Mouse (Mus musculus) embryonic facial prominence, embryonic 14.5 days (tissue): ENCODE results near the gene Mtor. TPM values are rescaled to one million over a fixed set of nuclear protein-coding genes. Genes with fewer than 3 reads are reported as not detected.

Experiments used
- ATAC-seq: fragments of 200-750 bp; cut with Nextera tagmentation; 2 replicates; pipeline ENCODE4 v1.8.0; 2017; ENCODE audit warnings: low read depth, moderate number of reproducible peaks, moderate TSS enrichment
- DNase-seq: peaks from one replicate; pipeline ENCODE4 v3.0.0-alpha.2; 2015; ENCODE audit warnings: low spot score
- H3K27ac ChIP-seq: fragments of 300-500 bp; sonication (generic); replicated peaks from 2 replicates; pipeline ENCODE4 v1.5.1; 2014; ENCODE audit warnings: low read depth, mild to moderate bottlenecking, low read length, moderate library complexity
- H3K27me3 ChIP-seq: fragments of 300-500 bp; sonication (generic); replicated peaks from 2 replicates; pipeline ENCODE4 v1.6.1; 2014; ENCODE audit warnings: low read length; ENCODE audit not compliant: control insufficient read depth, insufficient read depth
- H3K36me3 ChIP-seq: fragments of 300-500 bp; sonication (generic); 2 replicates; pipeline ENCODE4 v1.6.1; 2014; ENCODE audit warnings: low read length, mixed read lengths; ENCODE audit not compliant: control insufficient read depth, insufficient read depth
- H3K4me1 ChIP-seq: fragments of 300-500 bp; sonication (generic); 2 replicates; pipeline ENCODE4 v1.6.1; 2014; ENCODE audit warnings: antibody characterized with exemption, low read length; ENCODE audit not compliant: control insufficient read depth, insufficient read depth
- H3K4me2 ChIP-seq: fragments of 300-500 bp; sonication (generic); 2 replicates; pipeline ENCODE4 v1.6.1; 2014; ENCODE audit warnings: low read depth, mild to moderate bottlenecking, low read length, moderate library complexity, mixed read lengths
- H3K4me3 ChIP-seq: fragments of 300-500 bp; sonication (generic); 2 replicates; pipeline ENCODE4 v1.5.1; 2014; ENCODE audit warnings: low read depth, mild to moderate bottlenecking, low read length
- H3K9ac ChIP-seq: fragments of 300-500 bp; sonication (generic); 2 replicates; pipeline ENCODE4 v1.6.1; 2014; ENCODE audit warnings: low read depth, mild to moderate bottlenecking, low read length, moderate library complexity, mixed read lengths
- H3K9me3 ChIP-seq: fragments of 300-500 bp; sonication (generic); 2 replicates; pipeline ENCODE4 v1.6.1; 2016; ENCODE audit warnings: low read length; ENCODE audit not compliant: control insufficient read depth
- WGBS: fragments of 180-500 bp; shearing (Covaris S2); extraction: QIAGEN DNeasy Blood & Tissue Kit; methylation state at CpG from one replicate; pipeline ENCODE4 v1.1.7; 2014; 5-methylcytosine and 5-hydroxymethylcytosine counted together
- polyA plus RNA-seq: library from polyadenylated mRNA; unstranded; fragments of >200 nt; fragmentation: Nextera tagmentation; extraction: Ambion mirVana; gene quantifications from 2 replicates; pipeline ENCODE4 v1.2.1, GENCODE M21; 2014

The Mtor gene
- polyA plus RNA-seq, 1 experiment from 2014 or later, result 16.3 TPM

GRCm38 (mm10) chr4:148433813-148434212 is 14.6 kb upstream of the Mtor start:
- Histone ChIP-seq H3K27me3 (no peaks in the 10 kb centered on the region), H3K4me2 (no peak overlapping the region), H3K4me3 (no peak overlapping the region), H3K27ac (no peak overlapping the region), H3K9ac (no peak overlapping the region), H3K9me3 (no peaks in the 10 kb centered on the region), H3K36me3 (0 out of 2 replicates have a peak, but pooled peaks cover 7% of the 10 kb centered on the region), H3K4me1 (no peaks in the 10 kb centered on the region)
- DNase-seq, result no peak
- WGBS, result 87% methylated on average over 5 of the region's 5 CpGs
- no peak for ATAC-seq

GRCm38 (mm10) chr4:148434554-148434953 is 13.9 kb upstream of the Mtor start:
- Histone ChIP-seq H3K27ac (no peak overlapping the region), H3K4me2 (no peak overlapping the region), H3K4me3 (no peak overlapping the region), H3K36me3 (0 out of 2 replicates have a peak, but pooled peaks cover 7% of the 10 kb centered on the region), H3K9ac (no peak overlapping the region), H3K4me1 (no peaks in the 10 kb centered on the region), H3K9me3 (no peaks in the 10 kb centered on the region), H3K27me3 (no peaks in the 10 kb centered on the region)
- DNase-seq (no peak), ATAC-seq (no peak)
- 84% methylated on average over 4 of the region's 4 CpGs for WGBS

GRCm38 (mm10) chr4:148435106-148435505 is 13.3 kb upstream of the Mtor start:
- 79% methylated on average over 3 of the region's 3 CpGs for WGBS
- ATAC-seq (no peak), DNase-seq (no peak)
- Histone ChIP-seq H3K36me3 (0 out of 2 replicates have a peak, but pooled peaks cover 7% of the 10 kb centered on the region), H3K4me3 (no peak overlapping the region), H3K4me1 (no peaks in the 10 kb centered on the region), H3K9me3 (no peaks in the 10 kb centered on the region), H3K27ac (no peak overlapping the region), H3K4me2 (no peak overlapping the region), H3K9ac (no peak overlapping the region), H3K27me3 (no peaks in the 10 kb centered on the region)

- no peaks in the 10 kb centered on the region for H3K4me1 ChIP-seq
- DNase-seq (peak; percentile 8), ATAC-seq (no peak; the same call in 1 of the 2 replicates)
- WGBS, result 58% methylated on average over 6 of the region's 6 CpGs
- H3K27me3 ChIP-seq, result no peaks in the 10 kb centered on the region
- H3K4me3 ChIP-seq, result no peak overlapping the region
- no peak overlapping the region for H3K27ac ChIP-seq
- H3K4me2 ChIP-seq, result no peak overlapping the region
- no peak overlapping the region for H3K9ac ChIP-seq
- H3K9me3 ChIP-seq, result no peaks in the 10 kb centered on the region
- 0 out of 2 replicates have a peak, but pooled peaks cover 7% of the 10 kb centered on the region for H3K36me3 ChIP-seq
Observed at GRCm38 (mm10) chr4:148435657-148436330, 12.6 kb upstream of the Mtor start.

- Histone ChIP-seq H3K36me3 (no peaks in the 10 kb centered on the region), H3K9ac (no peak overlapping the region), H3K4me1 (peaks cover 11% of the 10 kb centered on the region; the same call in 1 of the 2 replicates), H3K4me3 (no peak overlapping the region), H3K9me3 (no peaks in the 10 kb centered on the region), H3K27ac (no peak overlapping the region), H3K27me3 (no peaks in the 10 kb centered on the region), H3K4me2 (no peak overlapping the region)
- no peak for ATAC-seq
- WGBS, result 94% methylated on average over 5 of the region's 5 CpGs
- DNase-seq, result no peak
Observed at GRCm38 (mm10) chr4:148441931-148442330, 6.5 kb upstream of the Mtor start.

GRCm38 (mm10) chr4:148442598-148442997 is 5.8 kb upstream of the Mtor start:
- Histone ChIP-seq H3K27ac (no peak overlapping the region), H3K27me3 (no peaks in the 10 kb centered on the region), H3K9ac (no peak overlapping the region), H3K4me2 (no peak overlapping the region), H3K4me3 (no peak overlapping the region), H3K36me3 (no peaks in the 10 kb centered on the region), H3K9me3 (no peaks in the 10 kb centered on the region), H3K4me1 (peaks cover 11% of the 10 kb centered on the region; the same call in 1 of the 2 replicates)
- WGBS, result 92% methylated on average over 7 of the region's 7 CpGs
- no peak for ATAC-seq
- DNase-seq, result no peak

GRCm38 (mm10) chr4:148444250-148444967 is 4.0 kb upstream of the Mtor start, which contains the start of gene Ubiad1:
Gene Ubiad1 (minus strand): TSS chr4:148444771.
- Histone ChIP-seq H3K27me3 (no peaks in the 10 kb centered on the region), H3K4me1 (peaks cover 14% of the 10 kb centered on the region; the same call in 1 of the 2 replicates), H3K9ac (peak within 1 kb of the TSS; percentile 84), H3K27ac (peak within 1 kb of the TSS; percentile 30; the same call in 1 of the 2 replicates), H3K9me3 (no peaks in the 10 kb centered on the region), H3K36me3 (no peaks in the 10 kb centered on the region), H3K4me2 (peak within 1 kb of the TSS; percentile 90), H3K4me3 (peak within 1 kb of the TSS; percentile 69)
- peak; percentile 49 for ATAC-seq
- peak; percentile 88 for DNase-seq
- under 1% methylated on average over 42 of the region's 46 CpGs for WGBS

- 0% methylated on average over 14 of the region's 15 CpGs for WGBS
- H3K27me3 ChIP-seq, result no peaks in the 10 kb centered on the region
- peak overlapping the region; percentile 55; the same call in 1 of the 2 replicates for H3K27ac ChIP-seq
- H3K9ac ChIP-seq, result peak overlapping the region; percentile 90
- peaks cover 18% of the 10 kb centered on the region for H3K36me3 ChIP-seq
- ATAC-seq (no peak), DNase-seq (peak; percentile 26)
- H3K4me2 ChIP-seq, result peak overlapping the region; percentile 80
- H3K4me3 ChIP-seq, result peak overlapping the region; percentile 97
- no peaks in the 10 kb centered on the region for H3K9me3 ChIP-seq
- H3K4me1 ChIP-seq, result peaks cover 14% of the 10 kb centered on the region; the same call in 1 of the 2 replicates
Observed at GRCm38 (mm10) chr4:148448853-148449245, 438 bp downstream of the Mtor start.
